Mouse (Mus musculus): ENCODE measurements around the gene Car5a. TPM values are rescaled to one million over a fixed set of nuclear protein-coding genes. Genes with fewer than 3 reads are reported as not detected.
A peak's percentile ranks its signal among the peaks of the same experiment; 100 is the strongest.

The Car5a gene
- polyA plus RNA-seq, 1 experiment from 2014 or later: 0.12 TPM

DNA sequence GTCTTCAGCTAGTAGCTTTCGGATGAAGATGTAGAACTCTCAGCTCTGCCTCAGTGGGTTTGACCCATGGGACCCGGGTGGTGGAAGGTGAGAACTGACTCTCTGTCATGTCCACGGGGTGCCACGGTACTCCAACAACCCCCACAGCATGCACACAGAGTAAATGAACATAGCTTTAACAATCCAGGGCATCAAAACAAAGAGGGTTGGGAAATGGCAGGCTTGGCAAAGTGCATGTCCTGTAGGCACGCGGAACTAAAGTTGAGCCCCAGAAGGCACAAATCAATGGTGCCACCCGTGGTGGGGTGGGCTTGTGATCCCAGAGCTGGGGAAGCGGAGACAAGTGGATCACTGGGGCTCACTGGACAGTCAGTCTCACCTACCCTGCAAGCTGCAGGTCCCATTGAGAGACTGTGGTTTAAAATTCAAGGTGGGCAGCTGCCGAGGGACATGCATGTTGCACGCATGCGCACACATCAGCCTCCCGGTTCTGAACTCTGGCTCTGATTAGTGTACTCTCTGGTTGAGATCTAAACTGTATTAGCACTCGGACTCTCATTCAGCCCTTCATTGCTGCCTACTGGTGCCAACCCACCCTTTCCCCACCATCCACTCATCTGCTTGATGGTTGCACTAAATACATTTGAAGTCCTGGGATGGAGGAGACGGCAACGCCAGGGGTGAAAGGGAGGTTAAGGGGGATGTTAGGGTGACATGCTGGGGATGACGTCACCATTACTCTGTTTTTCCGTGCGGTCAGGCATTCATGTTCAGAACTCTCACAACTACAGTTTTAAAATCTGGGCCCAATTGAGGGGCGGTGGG is 3.8 kb upstream of the Car5a start:
- H3K9ac ChIP-seq (ENCODE audit: low read depth, low read length): peak overlapping the region; percentile 59
- ATAC-seq (replicated peaks; ENCODE audit: low FRiP score, low read depth): no peak

DNA sequence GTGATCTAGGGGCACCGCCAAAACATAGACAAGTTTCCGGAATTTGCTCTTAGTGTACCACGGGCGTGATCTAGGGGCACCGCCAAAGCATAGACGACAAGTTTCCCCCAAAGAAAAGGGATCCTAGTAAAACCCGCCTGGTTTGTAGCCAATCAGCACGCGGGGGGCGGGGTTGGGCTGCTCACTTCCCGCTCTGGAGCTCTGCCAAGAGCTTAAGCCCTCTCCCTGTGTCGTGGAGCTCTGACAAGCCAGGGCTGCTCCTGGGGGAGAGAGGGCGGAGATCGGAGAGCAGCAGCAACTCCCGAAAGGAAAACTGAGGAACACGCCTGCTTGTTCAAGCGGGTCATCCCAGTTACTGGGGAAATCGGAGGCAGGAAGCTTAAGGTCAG is 3.0 kb upstream of the Car5a start:
- ATAC-seq (replicated peaks; ENCODE audit: low FRiP score, low read depth) (peak; percentile 16; the same call in 1 of the 2 replicates), DNase-seq (ENCODE audit: low spot score) (peak; percentile 98)
- WGBS: 1% methylated on average over 18 of the region's 18 CpGs
- Histone ChIP-seq H3K27ac (peak overlapping the region; percentile 85), H3K36me3 (ENCODE audit: insufficient read depth, low read length) (no peaks in the 10 kb centered on the region), H3K4me2 (ENCODE audit: low read length) (peak overlapping the region; percentile 61), H3K9me3 (replicated peaks; ENCODE audit: low read length) (no peaks in the 10 kb centered on the region), H3K4me1 (replicated peaks; ENCODE audit: insufficient read depth, low read length) (peaks cover 22% of the 10 kb centered on the region), H3K4me3 (replicated peaks; ENCODE audit: low read depth, low read length) (peak overlapping the region; percentile 30), H3K9ac (ENCODE audit: low read depth, low read length) (peak overlapping the region; percentile 59), H3K27me3 (ENCODE audit: insufficient read depth, low read length) (no peaks in the 10 kb centered on the region)
- no peak for TF ChIP-seq CTCF (IDR thresholded peaks at IDR 0.05; ENCODE audit: low read depth)

More for the DNA sequence above, 3.8 kb upstream of the Car5a start:
- H3K36me3 ChIP-seq (ENCODE audit: insufficient read depth, low read length): no peaks in the 10 kb centered on the region
- H3K27ac ChIP-seq: peak overlapping the region; percentile 85
- H3K4me3 ChIP-seq (replicated peaks; ENCODE audit: low read depth, low read length): peak overlapping the region; percentile 30
- DNase-seq (ENCODE audit: low spot score): no peak
- no peaks in the 10 kb centered on the region for H3K9me3 ChIP-seq (replicated peaks; ENCODE audit: low read length)
- WGBS: 55% methylated on average over 19 of the region's 19 CpGs
- peak overlapping the region; percentile 61 for H3K4me2 ChIP-seq (ENCODE audit: low read length)
- no peaks in the 10 kb centered on the region for H3K27me3 ChIP-seq (ENCODE audit: insufficient read depth, low read length)
- TF ChIP-seq CTCF (IDR thresholded peaks at IDR 0.05; ENCODE audit: low read depth): no peak
- peaks cover 30% of the 10 kb centered on the region for H3K4me1 ChIP-seq (replicated peaks; ENCODE audit: insufficient read depth, low read length)

GRCm38 (mm10) chr8:121947047-121947752 is 2.5 kb upstream of the Car5a start:
- peak overlapping the region; percentile 61 for H3K4me2 ChIP-seq (ENCODE audit: low read length)
- DNase-seq (ENCODE audit: low spot score): no peak
- no peak for TF ChIP-seq CTCF (IDR thresholded peaks at IDR 0.05; ENCODE audit: low read depth)

GRCm38 (mm10) chr8:121946351-121946750 is 1.6 kb upstream of the Car5a start:
- DNase-seq (ENCODE audit: low spot score) (no peak), ATAC-seq (replicated peaks; ENCODE audit: low FRiP score, low read depth) (no peak)
- no peak for TF ChIP-seq CTCF (IDR thresholded peaks at IDR 0.05; ENCODE audit: low read depth)
- no peak overlapping the region for H3K27ac ChIP-seq
- H3K36me3 ChIP-seq (ENCODE audit: insufficient read depth, low read length): no peaks in the 10 kb centered on the region
- H3K4me2 ChIP-seq (ENCODE audit: low read length): no peak overlapping the region
- H3K4me1 ChIP-seq (replicated peaks; ENCODE audit: insufficient read depth, low read length): peaks cover 10% of the 10 kb centered on the region
- no peaks in the 10 kb centered on the region for H3K9me3 ChIP-seq (replicated peaks; ENCODE audit: low read length)
- H3K9ac ChIP-seq (ENCODE audit: low read depth, low read length): no peak overlapping the region
- no peak overlapping the region for H3K4me3 ChIP-seq (replicated peaks; ENCODE audit: low read depth, low read length)
- H3K27me3 ChIP-seq (ENCODE audit: insufficient read depth, low read length): no peaks in the 10 kb centered on the region
- WGBS: 80% methylated on average over 7 of the region's 7 CpGs

More at GRCm38 (mm10) chr8:121947047-121947752, 2.5 kb upstream of the Car5a start:
- ATAC-seq (replicated peaks; ENCODE audit: low FRiP score, low read depth): no peak
- Histone ChIP-seq H3K27ac (peak overlapping the region; percentile 85), H3K4me3 (replicated peaks; ENCODE audit: low read depth, low read length) (peak overlapping the region; percentile 30), H3K9me3 (replicated peaks; ENCODE audit: low read length) (no peaks in the 10 kb centered on the region), H3K36me3 (ENCODE audit: insufficient read depth, low read length) (no peaks in the 10 kb centered on the region), H3K4me1 (replicated peaks; ENCODE audit: insufficient read depth, low read length) (peaks cover 17% of the 10 kb centered on the region), H3K27me3 (ENCODE audit: insufficient read depth, low read length) (no peaks in the 10 kb centered on the region), H3K9ac (ENCODE audit: low read depth, low read length) (peak overlapping the region; percentile 59)
- WGBS: 33% methylated on average over 19 of the region's 19 CpGs

- Histone ChIP-seq H3K36me3 (ENCODE audit: insufficient read depth, low read length) (no peaks in the 10 kb centered on the region), H3K9ac (ENCODE audit: low read depth, low read length) (no peak overlapping the region), H3K4me3 (replicated peaks; ENCODE audit: low read depth, low read length) (no peak overlapping the region), H3K4me2 (ENCODE audit: low read length) (no peak overlapping the region), H3K27ac (no peak overlapping the region), H3K9me3 (replicated peaks; ENCODE audit: low read length) (no peaks in the 10 kb centered on the region), H3K27me3 (ENCODE audit: insufficient read depth, low read length) (no peaks in the 10 kb centered on the region), H3K4me1 (replicated peaks; ENCODE audit: insufficient read depth, low read length) (peaks cover 8% of the 10 kb centered on the region)
- DNase-seq (ENCODE audit: low spot score): no peak
- ATAC-seq (replicated peaks; ENCODE audit: low FRiP score, low read depth): no peak
- 71% methylated on average over 8 of the region's 8 CpGs for WGBS
- TF ChIP-seq CTCF (IDR thresholded peaks at IDR 0.05; ENCODE audit: low read depth): no peak
These were observed 988 bp downstream of the Car5a start for GRCm38 (mm10) chr8:121943716-121944115.

GRCm38 (mm10) chr8:121943057-121943540 is 1.6 kb downstream of the Car5a start:
- no peak for TF ChIP-seq CTCF (IDR thresholded peaks at IDR 0.05; ENCODE audit: low read depth)
- H3K9ac ChIP-seq (ENCODE audit: low read depth, low read length): no peak overlapping the region
- H3K36me3 ChIP-seq (ENCODE audit: insufficient read depth, low read length): no peaks in the 10 kb centered on the region
- no peak overlapping the region for H3K27ac ChIP-seq
- DNase-seq (ENCODE audit: low spot score): no peak
- no peak for ATAC-seq (replicated peaks; ENCODE audit: low FRiP score, low read depth)
- 11% methylated on average over 2 of the region's 2 CpGs for WGBS
- H3K4me1 ChIP-seq (replicated peaks; ENCODE audit: insufficient read depth, low read length): peaks cover 6% of the 10 kb centered on the region
- no peaks in the 10 kb centered on the region for H3K27me3 ChIP-seq (ENCODE audit: insufficient read depth, low read length)
- H3K4me3 ChIP-seq (replicated peaks; ENCODE audit: low read depth, low read length): no peak overlapping the region
- no peaks in the 10 kb centered on the region for H3K9me3 ChIP-seq (replicated peaks; ENCODE audit: low read length)
- no peak overlapping the region for H3K4me2 ChIP-seq (ENCODE audit: low read length)

Measured in kidney, postnatal 0 days (tissue).